Mouse (Mus musculus): ENCODE results near the gene Bmp5. TPM values are rescaled to one million over a fixed set of nuclear protein-coding genes. Genes with fewer than 3 reads are reported as not detected.
A peak's percentile ranks its signal among the peaks of the same experiment; 100 is the strongest.

The Bmp5 gene
- polyA plus RNA-seq, 1 experiment from 2014 or later: 3.7 TPM

DNA sequence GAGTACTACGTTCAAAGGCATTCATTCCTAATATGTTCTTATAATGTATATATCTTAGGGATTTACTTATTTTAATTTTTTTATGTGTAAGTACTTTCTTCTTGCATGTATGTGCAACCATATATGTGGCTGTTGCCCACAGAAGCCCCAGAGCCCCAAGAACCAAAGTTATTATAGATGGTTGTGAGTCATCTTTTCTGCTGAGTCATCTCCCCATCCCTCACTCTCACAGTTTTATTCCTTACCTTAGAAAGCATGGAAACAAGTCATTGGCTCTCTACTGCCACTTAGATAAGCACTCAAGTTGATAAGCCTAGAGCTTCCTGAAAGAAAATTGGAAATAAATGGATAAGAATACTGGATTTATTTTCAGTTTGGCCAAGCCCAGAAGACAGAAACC lies 40.0 kb downstream of the Bmp5 start:
- H3K9ac ChIP-seq (replicated peaks; ENCODE audit: low read length): no peak overlapping the region
- ATAC-seq (ENCODE audit: low FRiP score, low TSS enrichment): no peak
- no peaks in the 10 kb centered on the region for H3K9me3 ChIP-seq (ENCODE audit: control insufficient read depth, low read length)
- H3K27ac ChIP-seq (replicated peaks; ENCODE audit: low read depth, low read length): no peak overlapping the region
- no peak overlapping the region for H3K4me3 ChIP-seq (replicated peaks; ENCODE audit: low read depth, low read length)
- H3K27me3 ChIP-seq (ENCODE audit: control insufficient read depth, insufficient read depth, low read length): no peaks in the 10 kb centered on the region
- 98% methylated on average over 1 of the region's 1 CpGs for WGBS
- no peak overlapping the region for H3K4me2 ChIP-seq (ENCODE audit: low read length)
- DNase-seq: no peak
- no peaks in the 10 kb centered on the region for H3K36me3 ChIP-seq (ENCODE audit: control insufficient read depth, insufficient read depth, low read length)
- no peaks in the 10 kb centered on the region for H3K4me1 ChIP-seq (ENCODE audit: control insufficient read depth, insufficient read depth, low read length)

GRCm38 (mm10) chr9:75818400-75818799 lies 43.2 kb downstream of the Bmp5 start:
- ATAC-seq (ENCODE audit: low FRiP score, low TSS enrichment) (no peak), DNase-seq (no peak)
- Histone ChIP-seq H3K9ac (replicated peaks; ENCODE audit: low read length) (no peak overlapping the region), H3K4me1 (ENCODE audit: control insufficient read depth, insufficient read depth, low read length) (no peaks in the 10 kb centered on the region), H3K4me3 (replicated peaks; ENCODE audit: low read depth, low read length) (no peak overlapping the region), H3K36me3 (ENCODE audit: control insufficient read depth, insufficient read depth, low read length) (no peaks in the 10 kb centered on the region), H3K9me3 (ENCODE audit: control insufficient read depth, low read length) (no peaks in the 10 kb centered on the region), H3K27ac (replicated peaks; ENCODE audit: low read depth, low read length) (no peak overlapping the region), H3K4me2 (ENCODE audit: low read length) (no peak overlapping the region), H3K27me3 (ENCODE audit: control insufficient read depth, insufficient read depth, low read length) (no peaks in the 10 kb centered on the region)
- WGBS: 83% methylated on average over 5 of the region's 5 CpGs

DNA sequence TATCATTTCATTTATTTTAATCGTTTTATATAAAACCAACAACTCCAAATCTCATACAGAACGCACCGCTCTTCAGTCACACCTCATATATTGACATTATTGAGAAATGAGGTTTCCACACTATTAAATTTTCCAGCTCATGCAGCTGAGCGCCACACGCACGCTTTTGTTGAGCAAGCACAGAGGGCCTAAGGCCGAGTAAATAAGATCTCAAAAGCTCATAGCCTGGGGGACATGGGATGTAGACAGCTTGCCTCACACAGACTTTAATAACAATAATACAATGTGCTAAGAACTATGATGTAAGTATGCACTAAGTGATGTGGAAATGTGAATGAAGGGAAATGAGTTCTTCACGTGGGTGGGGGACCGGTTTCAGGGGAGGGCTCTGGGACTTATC lies 57.3 kb downstream of the Bmp5 start:
- 63% methylated on average over 9 of the region's 9 CpGs for WGBS

DNA sequence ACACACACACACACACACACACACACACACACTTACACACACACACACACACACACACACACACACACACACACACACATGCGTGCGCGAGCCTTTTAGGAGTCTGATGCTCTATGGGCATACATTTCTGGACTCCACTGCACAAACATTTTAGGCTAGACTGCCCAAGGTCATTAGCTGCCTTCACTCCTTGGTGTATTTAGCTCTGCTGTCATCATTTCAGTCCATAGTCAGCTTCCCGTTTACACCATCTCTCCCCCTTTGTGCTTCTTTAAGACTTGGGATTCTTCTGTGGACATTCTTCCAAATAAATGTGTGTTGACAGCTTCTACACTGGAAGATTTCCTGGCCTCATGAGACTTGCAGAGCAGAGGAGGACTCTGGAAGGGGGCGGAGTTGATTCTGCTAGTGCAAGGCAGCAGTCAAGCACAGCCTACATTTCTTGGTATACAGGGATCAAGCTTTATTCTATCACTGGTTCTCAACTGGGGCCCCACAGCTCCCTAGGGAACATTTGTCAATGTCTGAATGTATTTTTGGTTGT lies 58.1 kb downstream of the Bmp5 start:
- H3K27me3 ChIP-seq (ENCODE audit: control insufficient read depth, insufficient read depth, low read length): no peaks in the 10 kb centered on the region
- WGBS: 78% methylated on average over 5 of the region's 5 CpGs
- no peak overlapping the region for H3K4me3 ChIP-seq (replicated peaks; ENCODE audit: low read depth, low read length)
- no peaks in the 10 kb centered on the region for H3K9me3 ChIP-seq (ENCODE audit: control insufficient read depth, low read length)
- H3K9ac ChIP-seq (replicated peaks; ENCODE audit: low read length): no peak overlapping the region
- H3K27ac ChIP-seq (replicated peaks; ENCODE audit: low read depth, low read length): no peak overlapping the region
- no peaks in the 10 kb centered on the region for H3K36me3 ChIP-seq (ENCODE audit: control insufficient read depth, insufficient read depth, low read length)
- H3K4me1 ChIP-seq (ENCODE audit: control insufficient read depth, insufficient read depth, low read length): no peaks in the 10 kb centered on the region
- no peak for ATAC-seq (ENCODE audit: low FRiP score, low TSS enrichment)
- H3K4me2 ChIP-seq (ENCODE audit: low read length): no peak overlapping the region
- DNase-seq: no peak

More for the DNA sequence above, 57.3 kb downstream of the Bmp5 start:
- no peaks in the 10 kb centered on the region for H3K27me3 ChIP-seq (ENCODE audit: control insufficient read depth, insufficient read depth, low read length)
- H3K27ac ChIP-seq (replicated peaks; ENCODE audit: low read depth, low read length): no peak overlapping the region
- no peak overlapping the region for H3K9ac ChIP-seq (replicated peaks; ENCODE audit: low read length)
- no peaks in the 10 kb centered on the region for H3K9me3 ChIP-seq (ENCODE audit: control insufficient read depth, low read length)
- no peaks in the 10 kb centered on the region for H3K36me3 ChIP-seq (ENCODE audit: control insufficient read depth, insufficient read depth, low read length)
- DNase-seq: peak; percentile 40
- H3K4me2 ChIP-seq (ENCODE audit: low read length): no peak overlapping the region
- H3K4me3 ChIP-seq (replicated peaks; ENCODE audit: low read depth, low read length): no peak overlapping the region
- no peaks in the 10 kb centered on the region for H3K4me1 ChIP-seq (ENCODE audit: control insufficient read depth, insufficient read depth, low read length)
- ATAC-seq (ENCODE audit: low FRiP score, low TSS enrichment): no peak

DNA sequence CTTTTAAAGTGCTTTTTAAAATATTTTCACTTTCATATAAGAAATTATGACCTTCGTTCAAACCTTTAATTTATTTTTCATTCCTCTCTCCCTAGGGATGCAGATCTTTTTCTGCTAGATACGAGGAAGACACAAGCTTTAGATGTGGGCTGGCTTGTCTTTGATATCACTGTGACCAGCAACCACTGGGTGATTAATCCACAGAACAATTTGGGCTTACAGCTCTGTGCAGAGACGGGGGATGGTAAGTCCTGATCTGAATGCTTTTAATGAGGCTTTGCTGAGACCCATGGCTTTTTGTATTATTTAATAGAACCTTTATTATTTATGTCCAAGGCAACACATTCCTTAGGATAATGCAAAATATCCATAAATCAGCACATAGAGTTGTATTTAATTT lies 64.3 kb downstream of the Bmp5 start:
- 22% methylated on average over 3 of the region's 3 CpGs for WGBS
- Histone ChIP-seq H3K9me3 (ENCODE audit: control insufficient read depth, low read length) (no peaks in the 10 kb centered on the region), H3K27ac (replicated peaks; ENCODE audit: low read depth, low read length) (no peak overlapping the region), H3K9ac (replicated peaks; ENCODE audit: low read length) (no peak overlapping the region), H3K36me3 (ENCODE audit: control insufficient read depth, insufficient read depth, low read length) (no peaks in the 10 kb centered on the region), H3K4me3 (replicated peaks; ENCODE audit: low read depth, low read length) (no peak overlapping the region), H3K27me3 (ENCODE audit: control insufficient read depth, insufficient read depth, low read length) (no peaks in the 10 kb centered on the region), H3K4me2 (ENCODE audit: low read length) (no peak overlapping the region), H3K4me1 (ENCODE audit: control insufficient read depth, insufficient read depth, low read length) (no peaks in the 10 kb centered on the region)
- ATAC-seq (ENCODE audit: low FRiP score, low TSS enrichment): no peak
- DNase-seq: peak; percentile 25

DNA sequence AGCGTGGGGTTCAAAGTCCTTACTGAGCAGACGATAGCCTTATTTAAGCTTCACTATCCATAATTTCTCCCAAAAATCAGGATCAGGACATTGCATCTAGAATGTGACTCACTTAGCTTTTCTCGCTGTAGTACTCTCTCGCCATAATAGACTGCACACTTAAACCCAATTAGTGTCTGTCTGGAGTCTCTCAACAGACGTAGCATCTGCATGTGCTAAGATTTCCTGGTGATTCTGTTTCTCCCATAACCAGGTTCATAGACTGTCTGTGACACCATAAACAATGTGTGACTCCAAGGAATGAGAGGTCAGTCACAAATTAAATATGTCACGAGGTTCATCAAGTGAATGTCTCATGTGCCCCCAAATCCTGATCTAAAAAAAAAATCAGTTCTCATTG lies 65.7 kb downstream of the Bmp5 start:
- ATAC-seq (ENCODE audit: low FRiP score, low TSS enrichment) (no peak), DNase-seq (no peak)
- 91% methylated on average over 6 of the region's 6 CpGs for WGBS

DNA sequence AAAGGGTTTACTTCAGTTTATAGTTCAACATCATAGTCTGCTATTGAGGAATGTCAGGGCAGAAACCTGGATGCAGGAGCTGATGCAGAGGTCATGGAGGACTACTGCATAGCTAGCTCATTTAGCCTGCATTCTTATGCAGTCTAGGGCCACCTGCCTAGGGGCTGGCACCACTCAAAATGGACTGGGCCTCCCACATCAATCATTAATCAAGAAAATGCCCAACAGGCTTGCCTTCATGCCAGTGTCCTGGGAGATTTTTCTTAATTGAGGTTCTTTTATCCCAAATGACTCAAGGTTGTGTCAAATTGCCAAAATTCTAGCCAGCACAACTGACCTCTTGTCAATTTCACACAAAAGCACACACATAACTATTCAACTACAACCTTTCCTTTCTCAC lies 70.8 kb downstream of the Bmp5 start:
- Histone ChIP-seq H3K27me3 (ENCODE audit: control insufficient read depth, insufficient read depth, low read length) (no peaks in the 10 kb centered on the region), H3K4me3 (replicated peaks; ENCODE audit: low read depth, low read length) (no peak overlapping the region), H3K36me3 (ENCODE audit: control insufficient read depth, insufficient read depth, low read length) (no peaks in the 10 kb centered on the region), H3K9me3 (ENCODE audit: control insufficient read depth, low read length) (no peaks in the 10 kb centered on the region), H3K4me2 (ENCODE audit: low read length) (no peak overlapping the region), H3K9ac (replicated peaks; ENCODE audit: low read length) (no peak overlapping the region), H3K4me1 (ENCODE audit: control insufficient read depth, insufficient read depth, low read length) (0 out of 2 replicates have a peak, but pooled peaks cover 3% of the 10 kb centered on the region), H3K27ac (replicated peaks; ENCODE audit: low read depth, low read length) (no peak overlapping the region)
- ATAC-seq (ENCODE audit: low FRiP score, low TSS enrichment): no peak
- DNase-seq: no peak

More for the DNA sequence above, 65.7 kb downstream of the Bmp5 start:
- H3K9me3 ChIP-seq (ENCODE audit: control insufficient read depth, low read length): no peaks in the 10 kb centered on the region
- H3K4me2 ChIP-seq (ENCODE audit: low read length): no peak overlapping the region
- H3K9ac ChIP-seq (replicated peaks; ENCODE audit: low read length): no peak overlapping the region
- no peaks in the 10 kb centered on the region for H3K36me3 ChIP-seq (ENCODE audit: control insufficient read depth, insufficient read depth, low read length)
- no peak overlapping the region for H3K27ac ChIP-seq (replicated peaks; ENCODE audit: low read depth, low read length)
- H3K4me1 ChIP-seq (ENCODE audit: control insufficient read depth, insufficient read depth, low read length): no peaks in the 10 kb centered on the region
- no peaks in the 10 kb centered on the region for H3K27me3 ChIP-seq (ENCODE audit: control insufficient read depth, insufficient read depth, low read length)
- H3K4me3 ChIP-seq (replicated peaks; ENCODE audit: low read depth, low read length): no peak overlapping the region

DNA sequence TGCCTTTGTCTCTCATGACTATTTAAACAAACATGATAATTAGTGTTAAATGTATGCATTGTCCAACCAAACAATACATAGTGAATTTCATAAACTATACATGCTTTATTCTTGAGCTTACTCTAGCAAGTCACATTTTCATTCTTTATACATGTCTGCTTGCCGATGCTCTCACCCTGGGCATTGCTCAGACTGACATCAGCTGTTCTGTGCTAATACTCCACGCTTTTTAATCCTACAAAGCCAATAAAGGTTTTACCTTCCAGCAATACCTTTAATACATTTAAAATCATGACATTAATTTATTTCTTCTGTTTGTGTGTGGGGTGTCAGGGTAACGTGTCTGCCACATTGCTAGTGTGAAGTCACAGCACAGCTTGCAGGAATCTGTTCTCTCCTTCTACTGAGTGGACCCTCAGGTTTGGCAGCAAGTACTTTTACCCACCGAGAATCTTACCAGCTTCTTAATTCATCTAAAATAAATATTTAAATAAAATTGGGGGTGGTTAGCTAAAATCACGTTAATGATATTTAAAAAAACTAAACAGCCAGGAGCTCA lies 75.6 kb downstream of the Bmp5 start:
- DNase-seq (no peak), ATAC-seq (ENCODE audit: low FRiP score, low TSS enrichment) (no peak)
- Histone ChIP-seq H3K9ac (replicated peaks; ENCODE audit: low read length) (no peak overlapping the region), H3K36me3 (ENCODE audit: control insufficient read depth, insufficient read depth, low read length) (no peaks in the 10 kb centered on the region), H3K27me3 (ENCODE audit: control insufficient read depth, insufficient read depth, low read length) (no peaks in the 10 kb centered on the region), H3K27ac (replicated peaks; ENCODE audit: low read depth, low read length) (no peak overlapping the region), H3K4me1 (ENCODE audit: control insufficient read depth, insufficient read depth, low read length) (0 out of 2 replicates have a peak, but pooled peaks cover 3% of the 10 kb centered on the region), H3K9me3 (ENCODE audit: control insufficient read depth, low read length) (no peaks in the 10 kb centered on the region), H3K4me2 (ENCODE audit: low read length) (no peak overlapping the region), H3K4me3 (replicated peaks; ENCODE audit: low read depth, low read length) (no peak overlapping the region)
- 42% methylated on average over 5 of the region's 5 CpGs for WGBS

- Histone ChIP-seq H3K4me2 (ENCODE audit: low read length) (no peak overlapping the region), H3K9ac (replicated peaks; ENCODE audit: low read length) (no peak overlapping the region), H3K9me3 (ENCODE audit: control insufficient read depth, low read length) (no peaks in the 10 kb centered on the region), H3K27me3 (ENCODE audit: control insufficient read depth, insufficient read depth, low read length) (no peaks in the 10 kb centered on the region), H3K4me3 (replicated peaks; ENCODE audit: low read depth, low read length) (no peak overlapping the region), H3K36me3 (ENCODE audit: control insufficient read depth, insufficient read depth, low read length) (no peaks in the 10 kb centered on the region), H3K27ac (replicated peaks; ENCODE audit: low read depth, low read length) (no peak overlapping the region), H3K4me1 (ENCODE audit: control insufficient read depth, insufficient read depth, low read length) (no peaks in the 10 kb centered on the region)
- 90% methylated on average over 3 of the region's 3 CpGs for WGBS
- ATAC-seq (ENCODE audit: low FRiP score, low TSS enrichment) (no peak), DNase-seq (no peak)
Observed at GRCm38 (mm10) chr9:75858161-75858560, 83.0 kb downstream of the Bmp5 start.
